Mouse (Mus musculus): ENCODE measurements around the gene Acaca.
"Not testable (repeated sequence)": the region's sequence is repeated elsewhere in the genome, so short reads cannot be mapped to it uniquely, and the experiment has no call there.

Gene Acaca

DNA sequence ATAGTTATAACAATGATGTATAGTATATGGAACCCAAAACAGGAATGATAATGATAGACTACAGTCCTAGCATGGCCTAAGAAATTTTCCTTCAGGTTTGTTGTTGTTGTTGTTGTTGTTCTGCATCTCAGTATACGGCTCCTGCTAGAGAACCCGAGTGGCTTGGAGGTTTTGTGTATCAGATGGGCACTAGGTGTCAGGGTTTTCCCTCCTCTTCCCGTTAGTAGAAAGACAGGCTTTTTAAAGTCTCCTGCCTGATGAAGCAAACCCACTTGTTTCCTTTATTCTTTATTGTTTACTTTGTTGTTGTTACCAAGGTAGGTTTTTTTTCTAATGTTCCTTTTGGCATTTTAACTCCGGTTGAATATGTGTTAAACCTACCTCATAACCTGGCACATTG is 197.6 kb downstream of the Acaca start:
- no peak for DNase-seq (ENCODE audit: low read depth, low spot score)

GRCm38 (mm10) chr11:84332384-84332783 is 202.9 kb downstream of the Acaca start:
- DNase-seq (ENCODE audit: low read depth, low spot score), result no peak

DNA sequence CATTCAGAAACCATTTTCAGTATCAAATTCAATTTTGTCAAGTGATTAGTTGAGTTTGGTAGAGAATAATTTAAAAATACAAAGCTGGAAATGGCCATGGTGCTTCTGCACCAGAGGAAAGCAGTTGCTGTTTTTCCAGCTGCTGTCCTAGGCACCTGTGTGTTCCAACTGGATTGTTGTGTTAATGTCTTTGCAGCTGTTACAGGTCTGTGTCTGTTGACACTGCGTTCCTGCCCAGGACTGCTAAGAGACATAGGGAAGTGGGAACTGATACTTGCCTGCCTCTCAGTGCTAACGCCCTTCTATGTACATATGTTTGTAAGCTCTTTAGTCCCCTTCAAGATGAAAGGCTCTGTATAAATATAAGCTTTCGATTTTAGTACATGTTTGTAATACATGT is 203.4 kb downstream of the Acaca start:
- DNase-seq (ENCODE audit: low read depth, low spot score), result no peak

DNA sequence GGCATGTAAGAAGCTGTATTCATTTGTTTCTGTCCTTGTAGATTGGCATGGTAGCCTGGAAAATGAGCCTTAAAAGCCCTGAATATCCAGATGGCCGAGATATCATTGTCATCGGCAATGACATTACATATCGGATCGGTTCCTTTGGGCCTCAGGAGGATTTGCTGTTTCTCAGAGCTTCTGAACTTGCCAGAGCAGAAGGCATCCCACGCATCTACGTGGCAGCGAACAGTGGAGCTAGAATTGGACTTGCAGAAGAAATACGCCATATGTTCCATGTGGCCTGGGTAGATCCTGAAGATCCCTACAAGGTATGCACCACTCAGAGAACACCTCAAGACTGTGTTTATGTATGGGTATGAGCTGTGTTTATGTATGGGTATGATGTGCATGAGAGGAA is 208.8 kb downstream of the Acaca start:
- DNase-seq (ENCODE audit: low read depth, low spot score), result not testable (repeated sequence)

GRCm38 (mm10) chr11:84340630-84341029 is 211.2 kb downstream of the Acaca start:
- DNase-seq (ENCODE audit: low read depth, low spot score), result no peak

- no peak for DNase-seq (ENCODE audit: low read depth, low spot score)
These were observed 215.2 kb downstream of the Acaca start for GRCm38 (mm10) chr11:84344522-84345236.

DNA sequence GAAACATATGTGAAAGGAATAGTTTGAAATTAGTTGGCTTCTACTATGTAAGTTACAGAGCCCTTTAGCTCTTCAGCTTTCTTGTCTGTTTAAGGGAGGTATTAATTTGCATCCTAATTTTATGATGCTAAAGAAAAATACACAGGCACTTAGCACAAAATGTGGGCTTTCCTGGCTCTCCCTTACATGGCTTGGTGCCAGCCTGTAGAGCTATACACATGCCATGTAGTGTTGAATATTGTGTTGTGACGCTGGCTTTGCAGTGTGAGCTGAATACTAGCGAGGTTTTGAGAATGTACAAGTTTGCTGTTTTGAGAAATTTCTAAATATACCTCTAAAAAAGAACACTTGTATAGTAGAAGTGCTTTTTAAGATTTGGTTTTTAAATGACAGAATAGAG is 218.3 kb downstream of the Acaca start:
- DNase-seq (ENCODE audit: low read depth, low spot score), result no peak

- no peak for DNase-seq (ENCODE audit: low read depth, low spot score)
These were observed 219.7 kb downstream of the Acaca start for GRCm38 (mm10) chr11:84348843-84349825.

DNA sequence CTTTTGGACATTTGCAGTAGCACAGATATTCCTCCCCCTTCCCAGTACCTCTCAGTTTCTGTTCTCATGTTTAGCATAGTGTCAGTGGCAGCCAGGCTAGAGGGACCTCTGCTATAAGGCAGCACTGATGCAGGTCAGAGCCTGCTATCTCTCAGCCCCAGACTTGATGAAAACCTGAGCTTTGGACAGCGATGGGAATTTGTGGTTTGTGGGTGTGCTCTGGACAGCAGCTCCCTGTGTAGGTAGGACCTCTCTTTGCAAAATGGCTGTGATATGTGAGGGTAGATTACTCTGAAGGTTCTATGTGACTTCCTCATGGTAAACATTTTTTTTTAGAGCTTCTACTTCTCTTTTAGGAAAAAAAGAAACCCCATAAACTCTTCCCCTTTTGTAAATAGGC is 221.7 kb downstream of the Acaca start:
- DNase-seq (ENCODE audit: low read depth, low spot score), result no peak

DNA sequence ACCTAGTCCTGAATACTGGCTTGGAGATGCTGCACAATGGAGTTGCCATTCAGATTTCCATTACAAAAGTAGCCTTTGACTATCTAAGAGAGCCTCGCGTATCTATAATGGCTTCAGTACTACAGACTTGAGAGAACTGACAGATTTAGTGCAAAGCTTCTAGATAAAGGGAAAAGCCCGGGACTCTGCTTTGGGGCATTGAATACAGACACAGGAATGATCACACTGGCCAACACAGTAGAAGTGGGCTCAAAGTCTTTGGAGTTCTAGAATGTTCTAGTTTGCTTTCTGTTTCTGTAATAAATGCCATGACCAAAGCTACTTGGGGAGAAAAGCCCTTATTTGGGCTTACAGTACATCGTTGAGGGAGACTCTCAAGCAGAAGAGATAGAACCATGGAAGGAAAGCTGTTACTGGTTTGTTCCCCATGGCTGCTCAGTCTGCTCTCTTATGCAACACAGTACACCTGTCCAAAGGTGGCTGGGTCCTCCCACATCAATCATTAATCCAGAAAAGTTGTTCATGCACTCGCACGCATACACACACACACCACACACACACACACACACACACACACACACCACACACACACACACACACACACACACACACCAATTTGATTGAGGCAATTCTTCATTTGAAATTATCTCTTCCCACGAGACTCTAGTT is 223.7 kb downstream of the Acaca start:
- no peak for DNase-seq (ENCODE audit: low read depth, low spot score)

GRCm38 (mm10) chr11:84357304-84357703 is 227.8 kb downstream of the Acaca start:
- no peak for DNase-seq (ENCODE audit: low read depth, low spot score)

DNA sequence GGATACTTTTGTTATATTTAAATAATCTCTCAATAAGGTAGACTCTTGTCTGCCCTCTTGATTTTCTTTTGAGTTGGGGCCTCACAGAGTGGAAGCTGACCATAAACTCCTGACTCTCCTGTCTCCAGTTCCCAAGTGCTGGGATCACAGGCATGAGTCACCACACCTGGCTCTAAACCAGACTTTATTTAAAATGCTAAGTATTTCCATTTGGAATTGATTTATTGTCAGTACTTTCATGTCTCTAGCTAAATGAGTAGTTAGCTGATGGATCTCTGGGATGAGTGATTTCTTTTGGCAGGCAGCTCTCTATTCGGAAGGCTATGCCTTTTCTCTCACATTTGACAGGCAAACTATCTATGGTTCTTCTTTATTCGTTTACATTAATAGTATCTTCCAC is 228.3 kb downstream of the Acaca start:
- DNase-seq (ENCODE audit: low read depth, low spot score), result no peak

- no peak for DNase-seq (ENCODE audit: low read depth, low spot score)
These were observed 232.1 kb downstream of the Acaca start for GRCm38 (mm10) chr11:84361551-84361950.

DNA sequence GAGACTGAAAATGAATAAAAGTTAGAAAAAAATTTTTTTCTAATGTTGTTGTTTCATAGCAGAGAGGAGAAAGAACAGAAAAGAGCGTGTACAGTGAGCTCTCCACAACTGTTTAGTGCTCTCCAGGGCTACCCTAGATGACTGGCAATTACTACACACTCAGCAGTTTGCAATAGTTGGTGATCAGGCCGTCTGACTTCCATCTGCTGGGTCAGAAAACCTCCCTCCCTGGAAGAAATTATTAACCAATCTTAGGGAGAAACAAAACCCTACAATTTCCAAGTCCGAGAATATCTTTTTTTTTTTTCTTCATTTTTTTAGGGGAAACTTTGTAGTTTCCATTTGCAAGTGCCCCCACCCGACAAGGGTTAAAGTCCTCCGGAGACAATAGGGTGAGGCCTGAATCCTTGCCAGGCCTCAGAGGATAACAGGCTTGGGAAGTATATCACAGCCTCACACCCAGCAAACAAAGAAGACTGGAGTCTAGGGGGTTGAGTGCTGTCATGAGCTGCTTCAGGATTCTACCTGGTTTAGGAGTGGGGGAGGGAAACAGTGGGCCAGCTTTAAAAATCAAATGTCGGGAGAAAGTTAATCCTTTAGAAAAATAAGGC is 233.3 kb downstream of the Acaca start:
- no peak for DNase-seq (ENCODE audit: low read depth, low spot score)

DNA sequence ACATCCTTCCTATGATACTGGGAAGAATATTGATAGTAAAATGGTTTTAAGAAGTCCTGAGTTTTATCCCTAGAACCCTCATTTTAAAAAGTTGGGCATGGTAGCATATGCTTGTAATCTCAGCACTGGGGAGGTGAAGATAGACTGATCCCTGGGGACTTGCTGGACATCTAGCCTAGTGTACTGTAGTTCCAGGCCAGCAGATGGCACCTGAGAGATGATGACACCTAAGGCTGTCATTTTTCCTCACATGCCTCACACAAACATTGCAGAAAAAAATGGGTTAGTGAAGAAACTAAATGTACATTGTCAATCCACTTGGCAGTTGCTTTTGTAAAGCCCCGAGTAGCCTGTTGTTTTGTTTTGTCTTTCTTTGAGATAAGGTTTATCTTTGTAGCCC is 235.8 kb downstream of the Acaca start:
- DNase-seq (ENCODE audit: low read depth, low spot score), result no peak

- DNase-seq (ENCODE audit: low read depth, low spot score), result no peak
These were observed 239.4 kb downstream of the Acaca start for GRCm38 (mm10) chr11:84368902-84369301.

- DNase-seq (ENCODE audit: low read depth, low spot score), result no peak
These were observed 243.7 kb downstream of the Acaca start for GRCm38 (mm10) chr11:84373122-84373521.

GRCm38 (mm10) chr11:84375951-84376496 is 246.6 kb downstream of the Acaca start:
- no peak for DNase-seq (ENCODE audit: low read depth, low spot score)

GRCm38 (mm10) chr11:84376510-84377365 is 247.3 kb downstream of the Acaca start:
- DNase-seq (ENCODE audit: low read depth, low spot score), result no peak

DNA sequence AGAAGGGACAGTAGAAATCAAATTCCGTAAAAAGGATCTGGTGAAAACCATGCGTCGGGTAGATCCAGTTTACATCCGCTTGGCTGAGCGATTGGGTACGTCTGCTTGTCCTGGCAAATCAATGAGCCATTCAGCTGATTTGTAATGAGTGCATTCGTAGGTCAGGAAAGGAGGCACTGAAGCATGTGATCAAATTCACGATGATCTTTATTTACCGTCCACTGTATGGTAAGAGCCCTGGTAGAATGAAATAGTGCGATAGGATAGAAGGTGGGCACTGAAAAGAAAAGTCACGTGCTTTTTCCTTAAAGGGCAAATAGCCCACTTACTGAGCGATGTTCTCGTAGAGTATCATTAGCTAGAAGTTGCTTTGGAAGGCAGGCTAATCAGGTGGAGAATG is 253.0 kb downstream of the Acaca start:
- no peak for DNase-seq (ENCODE audit: low read depth, low spot score)

DNA sequence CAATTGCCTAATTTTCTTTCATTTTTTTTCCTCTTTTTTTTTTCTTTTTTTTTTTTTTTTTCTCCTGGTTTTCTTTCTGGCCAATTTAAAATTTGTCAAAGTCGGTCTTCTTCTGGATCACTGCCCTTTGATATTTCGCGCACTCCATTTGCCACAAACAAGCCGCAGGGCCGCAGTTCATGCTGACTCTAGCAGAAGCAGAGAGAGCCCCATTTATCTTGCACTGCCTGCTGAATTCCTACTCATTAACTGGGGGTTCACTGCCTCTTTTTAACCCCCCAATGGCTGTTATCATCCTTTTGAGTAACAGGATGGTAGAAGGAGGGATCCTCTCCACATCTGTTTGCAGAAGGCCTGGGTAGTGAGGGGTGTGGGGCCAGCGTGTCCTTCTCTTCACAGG is 254.4 kb downstream of the Acaca start:
- no peak for DNase-seq (ENCODE audit: low read depth, low spot score)

Measured in CD4-positive helper T cell, adult 2 months (primary cell).